Mouse (Mus musculus): Measurements from ENCODE around the gene Tcea3. TPM values are rescaled to one million over a fixed set of nuclear protein-coding genes. Genes with fewer than 3 reads are reported as not detected.
A peak's percentile ranks its signal among the peaks of the same experiment; 100 is the strongest.

The Tcea3 gene
- total RNA-seq (2021) = 100 to 1,000 TPM; 272 to 347 TPM
- long read RNA-seq, experiment 1, transcript Tcea3-201 (11 exons, 1,251 nt) = major isoform, 391 of 537 reads
- long read RNA-seq, experiment 1, partial matches to known transcripts = 47 of 537 reads
- long read RNA-seq, experiment 1, other reads (novel, unspliced or antisense) = 99 of 537 reads
- long read RNA-seq, experiment 2, transcript Tcea3-201 (11 exons, 1,251 nt) = major isoform, 619 of 851 reads
- long read RNA-seq, experiment 2, partial matches to known transcripts = 73 of 851 reads
- long read RNA-seq, experiment 2, other reads (novel, unspliced or antisense) = 159 of 851 reads

DNA sequence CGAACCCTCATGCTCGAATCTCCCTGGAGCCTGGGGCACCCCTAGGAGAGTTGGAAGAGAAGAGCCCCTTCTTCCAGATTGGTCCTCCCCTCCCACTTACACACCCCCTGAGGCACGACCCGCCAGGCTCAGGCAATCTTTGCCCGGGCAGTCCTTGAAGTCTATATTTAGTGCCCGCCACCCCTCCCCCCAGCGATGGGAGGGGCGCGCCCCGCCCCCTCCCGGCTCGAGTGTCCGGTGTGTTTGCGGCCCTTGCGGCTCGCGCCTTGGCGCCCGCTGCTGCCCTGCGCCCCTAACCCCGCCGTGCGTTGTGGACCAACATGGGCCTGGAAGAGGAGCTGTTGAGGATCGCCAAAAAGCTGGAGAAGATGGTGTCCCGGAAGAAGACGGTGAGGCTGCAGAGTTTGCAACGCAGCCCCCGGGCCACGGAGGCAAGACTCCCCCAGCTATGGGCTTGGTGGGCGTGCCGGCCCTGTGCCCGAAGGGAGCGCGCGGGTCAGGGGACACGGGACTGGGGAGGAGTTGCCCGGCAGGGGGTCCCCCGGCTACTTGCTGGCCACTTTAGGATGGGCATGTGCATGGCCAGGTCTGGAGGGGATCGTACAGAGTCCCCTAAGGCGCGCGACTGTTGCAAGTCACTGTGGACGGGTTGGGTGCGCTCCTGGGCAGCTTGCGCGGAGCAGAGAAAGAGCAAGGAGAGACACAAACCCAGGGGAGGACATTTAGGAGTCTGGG lies at the start of gene Tcea3:
Gene Tcea3, plus strand, starts transcription at position 1 of the 735 bp plus-strand sequence.
- DNase-seq = peak; percentile 57 to 61

DNA sequence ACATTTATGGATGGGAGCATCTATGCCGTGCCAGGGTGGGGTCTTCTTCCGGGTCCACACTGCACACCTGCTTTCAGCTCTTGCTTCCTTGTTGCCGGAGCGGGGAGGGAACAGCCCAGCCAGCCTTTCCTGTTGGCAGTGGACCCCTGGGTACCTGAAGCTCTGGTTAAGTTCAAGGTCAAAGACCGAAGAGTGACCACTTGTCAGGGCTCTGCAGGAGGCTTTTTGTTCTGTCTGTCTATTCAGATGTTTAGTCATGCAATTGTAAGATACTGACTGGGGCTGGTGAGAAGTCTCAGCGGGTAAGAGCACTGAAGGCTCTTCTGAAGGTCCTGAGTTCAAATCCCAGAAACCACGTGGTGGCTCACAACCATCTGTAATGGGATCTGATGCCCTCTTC lies 48.7 kb upstream of the Tcea3 start:
- DNase-seq = no peak
- intact Hi-C loops (cut with DNase I) = no loop called here

More for the DNA sequence above, at the start of gene Tcea3:
- intact Hi-C loops (cut with DNase I) = no loop called here

DNA sequence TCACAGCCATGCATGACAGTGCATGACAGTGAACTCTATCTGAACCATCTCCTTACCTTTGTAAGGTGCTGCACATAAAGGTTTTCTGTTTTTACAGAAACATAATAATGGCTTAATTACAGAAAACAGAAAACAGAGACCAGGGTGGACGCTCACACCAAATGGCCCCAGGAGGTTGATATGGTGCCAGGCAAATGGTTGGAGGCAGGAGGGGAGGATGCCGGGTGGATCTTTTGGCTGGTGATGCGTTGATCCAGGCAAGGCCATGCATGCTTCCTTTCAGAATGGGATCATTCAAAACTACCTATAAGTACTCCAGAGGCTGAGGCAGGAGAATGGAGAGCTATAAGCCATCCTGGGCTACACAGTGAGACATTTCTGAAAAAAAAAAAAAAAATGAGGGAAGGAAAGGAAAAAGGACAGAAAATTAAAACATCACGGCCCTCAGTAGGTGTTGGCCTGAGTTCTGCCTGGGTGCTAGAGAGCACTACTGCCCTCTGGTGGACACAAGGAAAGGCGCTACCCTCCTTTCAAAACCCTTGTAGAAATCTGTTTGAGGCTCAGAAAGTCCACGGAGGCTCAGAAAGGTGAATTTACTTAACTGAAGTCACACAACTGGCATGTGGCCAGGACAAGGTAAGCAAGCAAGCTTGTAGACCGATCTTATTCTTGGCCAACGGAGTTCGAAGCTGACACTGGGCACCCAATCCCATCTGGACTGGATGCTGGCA lies 47.8 kb upstream of the Tcea3 start:
- DNase-seq = no peak
- intact Hi-C loops (cut with DNase I) = loop anchor here (1.0 to 5.0 kb wide), 2 partner anchors 36 to 123 kb away; no protein-coding TSS in a partner anchor

DNA sequence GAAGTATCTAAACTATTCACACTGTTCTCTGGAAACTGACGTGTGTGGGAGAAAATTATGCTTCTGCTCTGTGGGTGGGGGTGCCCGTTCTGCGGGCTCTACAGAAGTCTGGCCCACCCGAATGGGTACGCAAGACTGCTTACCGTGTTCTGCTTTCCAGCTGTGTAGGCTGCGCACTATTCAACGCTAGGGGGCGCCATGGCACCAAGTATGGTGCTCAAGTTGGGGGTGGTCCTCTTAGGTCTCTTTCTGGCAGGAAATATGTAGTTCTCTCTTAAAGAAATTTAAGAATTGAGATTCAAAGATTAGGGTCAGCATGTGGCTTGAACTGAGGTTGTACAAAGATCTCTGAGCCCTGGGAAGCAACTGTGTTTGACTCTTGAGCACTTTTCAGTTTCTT lies 45.0 kb upstream of the Tcea3 start:
- intact Hi-C loops (cut with DNase I) = loop anchor here (5.0 kb wide), 1 partner anchor 120 kb away; no protein-coding TSS in a partner anchor
- DNase-seq = peak in 1 of 2 experiments; percentile 77

DNA sequence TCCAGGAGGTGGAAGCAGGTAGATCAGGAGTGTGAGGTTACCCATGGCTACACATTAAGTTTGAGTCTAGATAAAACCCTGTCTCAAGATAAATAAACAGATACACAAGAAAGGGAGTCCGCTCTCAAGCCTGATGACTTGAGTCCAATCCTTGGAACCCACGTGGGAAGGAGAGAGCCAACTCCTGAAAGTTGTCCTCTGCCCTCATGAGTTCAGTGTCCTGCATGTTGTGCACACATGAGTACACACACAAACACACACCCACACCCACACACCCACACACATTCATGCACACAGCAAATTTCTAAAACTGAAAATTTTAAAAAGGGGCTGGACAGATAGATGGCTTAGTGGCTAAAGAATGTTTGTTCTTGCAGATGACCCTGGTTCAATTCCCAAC lies 42.8 kb upstream of the Tcea3 start:
- intact Hi-C loops (cut with DNase I) = loop anchor here (5.0 kb wide), 1 partner anchor 118 kb away; no protein-coding TSS in a partner anchor

DNA sequence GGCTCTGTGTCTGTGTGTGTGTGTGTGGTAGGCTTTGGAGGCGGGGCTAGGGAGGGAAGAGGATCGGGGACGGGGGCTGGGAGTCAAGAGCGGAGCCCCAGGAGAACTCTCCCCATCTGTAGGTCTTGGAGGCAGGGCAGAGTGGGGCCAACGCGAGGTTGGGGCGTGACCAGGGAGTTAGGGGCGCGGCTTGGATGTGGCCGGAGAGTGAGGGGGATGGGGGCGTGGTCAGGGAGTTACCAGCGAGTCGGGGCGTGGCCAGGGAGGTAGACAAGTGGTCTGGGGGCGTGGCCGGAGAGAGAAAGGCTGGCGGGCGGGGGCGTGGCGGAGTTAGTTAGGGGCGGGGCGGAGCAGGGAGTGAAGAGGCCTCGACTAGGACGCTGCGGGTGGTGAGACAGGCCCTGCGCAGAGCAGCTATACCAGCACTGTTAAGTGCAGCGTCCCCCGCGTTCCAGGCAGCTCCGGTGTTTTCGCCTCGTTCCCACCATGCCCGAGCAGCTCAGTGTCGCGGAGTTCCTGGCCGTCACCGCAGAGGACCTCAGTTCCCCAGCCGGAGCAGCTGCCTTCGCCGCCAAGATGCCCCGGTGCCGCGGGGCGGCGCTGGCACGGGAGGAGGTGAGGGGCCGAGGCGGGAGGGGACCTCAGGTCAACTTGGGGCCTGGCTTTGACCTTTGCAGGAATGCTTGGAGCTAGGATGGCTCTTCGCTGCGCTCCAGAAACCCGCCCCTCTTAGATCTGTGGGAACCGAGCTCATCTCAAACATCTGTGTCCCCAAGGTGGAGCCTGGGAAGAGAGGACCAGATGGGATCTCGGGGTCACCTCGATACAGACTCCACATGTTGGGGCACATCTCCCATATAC lies 41.3 kb upstream of the Tcea3 start, which contains the start of gene Asap3:
Gene Asap3, plus strand, starts transcription at position 333 of the 861 bp plus-strand sequence.
- peak; percentile 94 to 98 for DNase-seq
- intact Hi-C loops (cut with DNase I) = loop anchor here (1.0 kb wide), 1 partner anchor 33 kb away; no protein-coding TSS in a partner anchor

More for the DNA sequence above, 42.8 kb upstream of the Tcea3 start:
- no peak for DNase-seq

DNA sequence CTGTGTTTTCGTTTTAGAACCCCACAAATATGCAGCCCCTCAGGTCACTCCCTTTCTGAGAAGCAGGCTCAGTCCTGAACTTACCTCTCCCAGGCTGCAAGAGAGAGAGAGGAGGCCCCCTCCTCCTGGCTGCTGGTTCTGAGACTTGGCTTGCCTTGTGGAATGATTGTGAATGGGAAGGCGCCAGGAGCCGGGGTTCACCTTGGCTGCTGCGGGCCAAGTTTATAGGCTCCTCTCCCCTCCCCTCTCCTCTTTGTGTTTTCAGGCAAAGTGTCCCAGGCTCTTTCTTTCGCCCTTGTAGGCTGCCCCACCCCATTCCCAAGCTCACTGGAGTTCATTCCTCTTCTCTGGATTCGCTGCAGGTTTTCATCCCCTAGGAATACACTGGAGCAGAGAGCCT lies 40.6 kb upstream of the Tcea3 start:
- intact Hi-C loops (cut with DNase I) = loop anchor here (1.0 kb wide), 1 partner anchor 32 kb away; no protein-coding TSS in a partner anchor
- DNase-seq = no peak

DNA sequence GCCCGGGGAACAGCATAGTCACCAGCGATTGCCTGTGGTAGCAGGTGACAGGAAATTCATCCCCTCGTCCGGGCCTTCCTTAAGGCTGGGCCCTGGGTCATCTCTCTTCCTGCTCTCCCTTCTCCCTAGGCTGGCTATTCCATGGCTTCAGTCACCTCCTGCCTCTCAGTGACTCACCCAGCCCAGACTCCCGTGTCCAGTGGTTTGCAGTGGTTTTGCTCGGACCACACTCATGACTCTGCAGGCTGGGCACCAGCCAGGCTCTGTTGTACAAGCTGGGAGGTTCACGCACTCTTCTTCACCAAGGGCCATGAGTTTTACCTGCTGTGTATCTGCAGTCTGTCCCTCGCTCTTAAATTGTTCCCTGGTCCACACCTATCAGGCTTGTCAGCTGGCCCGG lies 36.6 kb upstream of the Tcea3 start:
- intact Hi-C loops (cut with DNase I) = no loop called here
- DNase-seq = no peak

DNA sequence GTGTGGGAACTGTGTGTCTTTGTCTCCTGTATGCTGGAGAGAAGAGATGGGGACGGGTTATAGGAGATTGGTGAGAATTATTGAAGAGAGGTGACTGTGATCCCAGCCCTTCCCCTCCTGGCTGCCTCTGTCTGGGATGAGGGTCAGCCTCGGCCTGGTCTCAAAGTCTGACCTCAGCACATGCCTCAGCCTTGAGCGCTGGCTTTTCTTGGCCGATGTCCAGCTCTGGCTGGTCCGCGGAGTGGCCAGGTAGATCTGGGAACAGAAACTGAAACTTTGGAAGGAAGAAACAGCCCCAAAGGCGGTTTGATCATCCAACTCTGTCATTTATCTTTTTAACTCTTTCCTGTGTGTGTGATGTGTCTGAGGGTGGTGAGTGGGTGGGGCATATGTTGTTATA lies 33.9 kb upstream of the Tcea3 start:
- intact Hi-C loops (cut with DNase I) = no loop called here
- no peak for DNase-seq

DNA sequence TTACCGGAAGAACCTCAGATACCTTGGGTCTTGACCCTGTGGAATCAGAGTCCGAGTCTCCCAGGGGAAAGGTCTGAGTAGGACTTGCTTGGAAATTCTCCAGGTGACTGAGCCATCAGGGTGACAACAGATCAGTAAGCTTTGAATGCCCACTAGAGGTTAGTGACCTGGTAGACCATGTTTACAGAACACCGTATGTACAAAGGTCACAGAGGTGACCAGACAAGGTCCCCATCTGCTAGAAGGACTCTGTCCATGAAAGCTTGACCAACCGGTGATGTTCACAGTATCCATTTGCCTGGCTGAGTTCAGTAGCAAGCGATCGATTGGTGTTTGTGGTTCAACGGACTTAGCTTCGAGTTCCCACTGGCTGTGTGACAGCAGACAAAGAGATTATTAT lies 32.7 kb upstream of the Tcea3 start:
- no peak for DNase-seq
- intact Hi-C loops (cut with DNase I) = no loop called here

DNA sequence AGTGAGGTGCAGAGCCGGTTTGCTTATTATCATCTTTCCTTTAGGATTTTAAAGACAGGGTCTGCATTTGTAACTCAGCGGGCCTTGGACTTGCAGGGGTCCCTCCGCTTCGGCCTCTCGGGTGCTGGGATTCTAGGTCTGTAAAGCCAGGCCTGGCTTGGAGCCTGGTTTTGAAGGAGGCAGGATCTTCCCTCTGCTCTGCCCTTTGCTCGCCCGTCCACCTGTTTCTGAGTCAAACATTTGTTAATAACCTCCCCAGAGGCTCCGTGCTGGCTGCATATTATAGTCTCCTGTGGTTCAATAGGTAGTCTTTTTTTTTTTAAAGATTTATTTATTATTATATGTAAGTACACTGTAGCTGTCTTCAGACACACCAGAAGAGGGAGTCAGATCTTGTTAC lies 32.0 kb upstream of the Tcea3 start:
- intact Hi-C loops (cut with DNase I) = no loop called here
- DNase-seq = no peak

DNA sequence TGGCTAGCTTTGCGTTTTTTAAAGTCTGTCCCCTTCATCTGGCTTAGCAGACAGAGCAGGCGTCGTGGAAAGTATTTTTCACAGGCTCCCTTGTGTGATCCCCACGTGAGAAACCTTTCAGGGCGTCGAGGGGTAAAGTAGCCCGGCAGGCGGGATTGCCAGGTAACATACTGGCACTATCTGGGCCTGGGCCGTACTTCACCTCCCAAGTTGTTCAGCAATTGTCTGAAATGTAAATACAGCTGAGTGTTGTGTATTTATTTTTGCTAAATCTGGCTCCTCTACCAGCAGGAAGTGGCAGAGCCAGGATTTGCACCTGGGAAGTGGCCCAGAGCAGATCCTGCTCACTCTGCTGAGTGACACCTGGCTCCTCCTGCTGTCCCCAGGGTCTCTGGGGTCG lies 30.5 kb upstream of the Tcea3 start:
- no peak for DNase-seq
- intact Hi-C loops (cut with DNase I) = no loop called here

DNA sequence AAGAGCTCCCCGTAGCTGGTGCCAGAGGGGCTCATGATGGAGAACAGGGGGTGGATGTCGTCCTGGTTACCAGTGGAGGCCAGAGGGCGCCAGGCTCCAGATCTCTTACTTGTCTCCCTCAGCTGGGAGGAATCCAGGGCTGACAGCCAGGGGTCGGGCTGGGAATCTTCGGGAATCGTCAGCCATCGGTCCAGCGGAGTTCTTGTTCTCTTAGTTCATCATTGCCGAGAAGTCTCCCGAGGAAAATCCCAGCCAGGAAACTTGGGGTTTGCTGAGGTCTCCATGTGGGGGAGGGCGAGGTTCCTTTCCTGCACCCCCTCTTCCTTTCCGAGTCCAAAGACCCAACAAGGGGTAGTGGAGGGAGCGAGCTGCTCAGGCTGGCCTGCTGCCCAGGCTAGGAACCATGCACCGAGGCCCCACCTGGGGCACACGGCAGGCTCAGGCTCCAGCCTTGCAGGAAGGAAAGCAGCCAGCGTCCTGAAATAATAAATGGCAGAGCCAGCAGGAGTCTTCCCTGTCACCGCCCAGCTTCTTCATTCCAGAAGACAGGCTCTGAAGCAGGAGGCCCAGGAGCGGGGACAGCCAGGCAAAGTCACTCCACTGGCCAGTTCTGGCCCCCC lies 28.8 kb upstream of the Tcea3 start:
- intact Hi-C loops (cut with DNase I) = no loop called here
- peak; percentile 86 to 92 for DNase-seq

DNA sequence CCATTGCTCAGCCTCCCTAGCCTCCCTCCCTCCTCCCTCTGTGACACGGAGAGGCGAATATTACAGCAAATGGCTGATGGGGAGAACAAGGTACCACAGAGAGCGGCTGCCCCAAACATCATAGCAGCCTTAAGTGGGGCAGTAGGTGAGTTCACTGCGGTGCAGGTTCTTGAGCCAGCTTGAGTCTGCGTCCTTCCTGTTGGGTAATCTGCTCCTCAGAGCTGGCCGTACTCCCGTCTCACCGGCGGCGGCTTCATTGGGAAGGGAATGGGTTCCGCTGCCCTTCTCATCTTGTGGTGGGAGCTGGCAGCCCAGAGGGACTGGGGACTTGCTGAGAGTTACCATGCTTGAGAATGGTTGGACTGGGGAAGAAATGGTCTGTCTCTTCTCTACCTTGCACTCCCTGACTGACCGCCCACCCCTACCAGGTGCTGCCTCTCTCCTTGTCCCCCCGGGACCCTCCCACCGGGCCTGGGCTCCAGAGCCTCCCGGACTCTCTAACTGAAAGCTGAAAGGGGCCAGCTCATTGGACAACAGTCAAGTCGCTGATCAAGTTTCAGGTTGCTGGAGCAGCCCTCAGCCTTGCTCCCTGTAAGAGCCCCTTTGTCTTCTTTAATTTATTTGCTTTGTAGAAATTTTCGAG lies 27.3 kb upstream of the Tcea3 start:
- DNase-seq = no peak
- intact Hi-C loops (cut with DNase I) = no loop called here

DNA sequence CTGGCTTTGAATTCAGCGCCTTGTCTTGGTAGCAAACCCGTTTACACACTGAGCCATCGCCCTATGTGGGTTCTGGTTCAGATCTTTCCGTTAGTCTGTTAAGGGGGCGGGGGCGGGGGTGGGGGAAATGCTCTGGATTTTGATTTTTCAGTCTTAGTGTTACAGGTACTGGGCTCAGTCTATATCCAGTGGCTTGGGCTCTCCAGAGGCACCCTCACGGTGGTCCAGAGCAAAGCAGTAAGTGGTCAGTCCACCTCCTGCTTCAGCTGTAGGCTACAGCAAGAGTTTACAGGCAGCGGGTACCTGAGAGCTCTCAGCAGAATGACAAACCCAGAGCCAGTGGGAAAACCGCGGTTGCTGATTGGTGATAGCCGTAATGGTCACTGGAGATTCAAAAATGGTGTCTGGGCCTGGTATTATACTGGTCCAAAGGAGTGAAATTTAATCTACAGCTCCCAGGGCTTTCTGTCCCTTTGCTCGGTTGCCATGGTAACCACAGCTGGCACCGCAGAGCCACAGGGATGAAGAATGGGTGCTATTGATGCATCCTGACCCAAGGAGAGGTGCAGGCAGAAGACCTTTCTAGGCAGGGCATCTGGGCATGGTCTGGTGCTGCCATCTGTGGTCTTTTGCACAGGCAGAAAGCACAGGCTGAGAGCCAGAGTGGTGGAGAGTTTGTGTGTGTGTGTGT lies 23.8 kb upstream of the Tcea3 start:
- intact Hi-C loops (cut with DNase I) = no loop called here
- no peak for DNase-seq

DNA sequence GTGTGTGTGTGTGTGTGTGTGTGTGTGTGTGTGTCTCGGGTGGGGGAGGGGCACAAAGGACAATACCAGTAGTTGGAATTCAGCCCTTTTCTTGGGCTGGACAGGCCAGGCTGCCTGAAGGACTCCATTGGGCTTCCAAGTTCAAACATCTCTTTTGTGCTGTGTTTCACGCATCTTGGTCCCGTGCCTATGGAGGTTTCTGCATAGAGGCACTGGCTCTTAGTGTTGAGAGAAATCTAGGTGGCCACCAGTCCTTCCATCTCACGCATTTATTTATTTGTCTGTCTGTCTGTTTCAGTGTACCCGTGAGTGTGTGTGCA lies 23.3 kb upstream of the Tcea3 start:
- no peak for DNase-seq
- intact Hi-C loops (cut with DNase I) = no loop called here

DNA sequence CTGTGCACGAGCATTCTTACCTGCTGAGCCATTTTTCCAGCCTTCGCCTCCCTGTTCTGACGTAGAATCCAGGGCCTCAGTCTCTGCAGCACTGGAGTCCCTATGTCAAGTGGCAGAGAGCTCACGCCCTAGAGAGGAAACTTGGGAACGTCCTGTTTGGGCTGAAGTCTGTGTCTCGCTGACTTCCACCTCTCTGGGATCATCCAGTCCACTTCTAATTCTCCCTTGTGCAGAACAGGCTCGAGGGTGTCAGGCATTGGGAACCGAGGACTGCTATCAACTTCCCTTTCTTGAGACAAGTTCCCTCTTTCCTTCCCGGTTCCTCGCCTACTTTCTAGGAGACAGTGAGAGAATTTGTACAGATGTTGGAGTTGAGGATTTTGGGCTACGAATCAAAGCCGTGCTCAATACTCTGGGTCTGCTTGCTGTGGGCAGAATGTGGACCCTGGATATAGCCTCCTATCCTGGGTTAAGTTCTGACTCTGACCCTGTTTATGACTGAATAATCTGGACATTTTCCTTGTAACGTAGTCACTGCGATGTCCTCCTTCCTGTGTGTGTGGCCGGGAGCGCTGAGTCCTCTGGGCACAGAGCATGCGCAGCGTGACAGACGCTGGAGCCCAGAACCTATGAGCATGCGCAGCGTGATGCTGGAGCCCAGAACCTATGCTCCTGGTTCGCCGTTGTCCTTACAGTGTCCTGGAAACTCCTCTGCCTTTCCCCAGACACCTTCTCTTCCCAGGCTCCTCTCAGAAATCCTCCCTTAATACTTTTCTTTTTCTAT lies 22.7 kb upstream of the Tcea3 start:
- no peak for DNase-seq
- intact Hi-C loops (cut with DNase I) = no loop called here

DNA sequence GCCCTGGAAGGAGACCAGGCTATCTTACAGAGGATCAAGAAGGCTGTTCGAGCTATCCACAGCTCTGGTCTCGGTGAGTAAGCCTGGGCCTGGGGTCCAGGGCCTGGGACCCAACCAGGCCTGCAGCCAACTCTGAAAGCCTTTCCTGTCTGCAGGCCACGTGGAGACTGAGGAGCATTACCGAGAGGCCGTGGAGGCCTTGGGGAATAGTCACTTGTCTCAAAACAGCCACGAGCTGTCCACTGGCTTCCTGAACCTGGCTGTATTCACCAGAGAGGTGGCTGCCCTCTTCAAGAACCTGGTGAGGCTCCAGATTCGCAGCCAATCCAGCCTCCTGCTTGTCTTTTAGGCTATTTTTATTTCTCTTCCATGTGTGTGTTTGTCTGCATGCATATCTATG lies 20.1 kb upstream of the Tcea3 start:
- intact Hi-C loops (cut with DNase I) = no loop called here
- no peak for DNase-seq

Measured in gastrocnemius, postnatal 36 days (tissue).